Mouse (Mus musculus) intestine, embryonic 14.5 days (tissue): ENCODE data around the gene Myo1g. TPM values are rescaled to one million over a fixed set of nuclear protein-coding genes. Genes with fewer than 3 reads are reported as not detected.

Experiments used
- ATAC-seq: fragments of 200-750 bp; cut with Nextera tagmentation; replicated peaks from 2 replicates; pipeline ENCODE4 v1.8.0; 2017; ENCODE audit warnings: low read depth, moderate number of reproducible peaks, moderate TSS enrichment, moderate library complexity; ENCODE audit not compliant: low FRiP score, low TSS enrichment
- DNase-seq: peaks from one replicate; pipeline ENCODE4 v3.0.0-alpha.2; 2018; ENCODE audit warnings: low spot score
- H3K27ac ChIP-seq: fragments of 300-500 bp; sonication (generic); 2 replicates; pipeline ENCODE4 v1.5.1; 2014; ENCODE audit warnings: low read depth, mild to moderate bottlenecking, control low read depth
- H3K27me3 ChIP-seq: fragments of 300-500 bp; sonication (generic); replicated peaks from 2 replicates; pipeline ENCODE4 v1.6.1; 2014; ENCODE audit warnings: low read length, control low read depth; ENCODE audit not compliant: control insufficient read depth, insufficient read depth
- H3K36me3 ChIP-seq: fragments of 300-500 bp; sonication (generic); 2 replicates; pipeline ENCODE4 v1.6.1; 2014; ENCODE audit warnings: low read length, control low read depth; ENCODE audit not compliant: control insufficient read depth, insufficient read depth
- H3K4me1 ChIP-seq: fragments of 300-500 bp; sonication (generic); replicated peaks from 2 replicates; pipeline ENCODE4 v1.6.1; 2014; ENCODE audit warnings: low read length, control low read depth, mixed read lengths; ENCODE audit not compliant: control insufficient read depth, insufficient read depth
- H3K4me2 ChIP-seq: fragments of 300-500 bp; sonication (generic); 2 replicates; pipeline ENCODE4 v1.6.1; 2014; ENCODE audit warnings: low read length
- H3K4me3 ChIP-seq: fragments of 300-500 bp; sonication (generic); 2 replicates; pipeline ENCODE4 v1.5.1; 2014; ENCODE audit warnings: low read depth, low read length, control low read depth, mixed read lengths
- H3K9ac ChIP-seq: fragments of 300-500 bp; sonication (generic); 2 replicates; pipeline ENCODE4 v1.6.1; 2014; ENCODE audit warnings: mild to moderate bottlenecking, low read length
- H3K9me3 ChIP-seq: fragments of 300-500 bp; sonication (generic); 2 replicates; pipeline ENCODE4 v1.6.1; 2016; ENCODE audit warnings: low read length, control low read depth; ENCODE audit not compliant: control insufficient read depth
- WGBS: fragments of 180-500 bp; shearing (Covaris S2); extraction: QIAGEN DNeasy Blood & Tissue Kit; methylation state at CpG from one replicate; pipeline ENCODE4 v1.1.7; 2014; 5-methylcytosine and 5-hydroxymethylcytosine counted together
- polyA plus RNA-seq: library from polyadenylated mRNA; unstranded; fragments of >200 nt; fragmentation: Nextera tagmentation; extraction: Ambion mirVana; gene quantifications from 2 replicates; pipeline ENCODE4 v1.2.1, GENCODE M21; 2014

The Myo1g gene
- polyA plus RNA-seq, 1 experiment from 2014 or later: 1.3 TPM

- no peaks in the 10 kb centered on the region for H3K9me3 ChIP-seq
- 0 out of 2 replicates have a peak overlapping the region, but pooled peaks have one; percentile 47 for H3K27ac ChIP-seq
- H3K36me3 ChIP-seq: no peaks in the 10 kb centered on the region
- peaks cover 3% of the 10 kb centered on the region; the same call in 1 of the 2 replicates for H3K4me1 ChIP-seq
- no peak for DNase-seq
- H3K4me2 ChIP-seq: no peak overlapping the region
- H3K9ac ChIP-seq: no peak overlapping the region
- no peak overlapping the region for H3K4me3 ChIP-seq
- 38% methylated on average over 7 of the region's 7 CpGs for WGBS
- no peaks in the 10 kb centered on the region for H3K27me3 ChIP-seq
- ATAC-seq: no peak
Measured at GRCm38 (mm10) chr11:6487496-6487895, 33.3 kb downstream of the Myo1g start.

DNA sequence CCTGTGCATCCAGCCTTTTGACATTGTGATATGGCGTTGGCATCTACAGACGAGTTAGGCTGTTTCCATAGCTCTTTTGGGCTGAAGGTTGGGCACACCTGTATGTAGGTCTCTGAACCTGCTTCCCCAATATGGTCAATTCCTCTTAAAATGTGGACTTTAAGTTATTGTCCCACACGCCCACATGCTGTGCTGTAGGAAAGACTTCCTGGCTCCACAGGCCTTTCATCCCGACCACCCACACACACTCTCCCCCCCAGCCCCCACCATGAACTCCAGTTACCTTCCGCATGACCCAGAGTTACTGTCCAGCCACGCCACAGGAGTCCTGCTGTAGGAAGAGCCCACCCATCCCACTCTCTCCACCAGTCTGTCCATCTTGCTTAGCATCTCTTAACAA is 33.8 kb downstream of the Myo1g start:
- Histone ChIP-seq H3K27ac (0 out of 2 replicates have a peak overlapping the region, but pooled peaks have one; percentile 47), H3K36me3 (no peaks in the 10 kb centered on the region), H3K4me2 (no peak overlapping the region), H3K9me3 (no peaks in the 10 kb centered on the region), H3K4me3 (no peak overlapping the region), H3K27me3 (no peaks in the 10 kb centered on the region), H3K4me1 (peaks cover 3% of the 10 kb centered on the region; the same call in 1 of the 2 replicates), H3K9ac (no peak overlapping the region)
- 70% methylated on average over 6 of the region's 6 CpGs for WGBS
- DNase-seq (no peak), ATAC-seq (no peak)

DNA sequence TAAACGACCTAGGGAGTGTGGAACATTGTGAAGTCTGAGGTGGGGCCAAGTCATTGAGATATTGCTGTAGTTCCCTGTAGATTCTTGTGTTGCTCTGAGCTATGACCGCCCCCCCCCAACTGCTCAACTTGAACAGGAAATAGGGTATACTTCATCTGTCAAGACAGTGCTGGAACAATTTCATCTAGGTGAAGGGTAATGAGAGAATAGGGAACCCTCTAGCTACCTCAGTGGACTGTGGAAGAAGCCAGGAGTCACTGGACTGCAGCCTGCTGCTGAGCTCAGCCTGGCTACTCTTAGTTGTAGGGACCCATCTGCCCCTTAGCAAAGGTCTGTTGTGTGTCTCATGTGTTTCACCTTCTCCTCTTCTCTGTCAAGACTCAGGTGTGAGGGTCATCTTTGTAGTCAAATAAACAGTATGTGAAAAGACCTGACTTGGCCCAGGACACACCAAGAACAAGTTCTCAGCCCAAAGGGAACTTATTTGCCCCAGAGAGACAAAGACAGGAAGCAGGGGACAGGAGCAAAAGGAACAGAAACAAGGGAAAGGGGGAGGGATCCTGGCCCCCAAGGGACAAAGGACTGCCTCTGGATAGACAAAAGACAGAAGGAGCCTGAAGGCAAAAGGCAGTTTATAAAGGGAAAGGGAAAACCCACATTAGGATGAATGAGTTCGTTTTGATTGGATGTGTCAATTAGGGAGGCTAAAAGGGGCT is 36.4 kb downstream of the Myo1g start:
- no peak overlapping the region for H3K4me2 ChIP-seq
- H3K27me3 ChIP-seq: no peaks in the 10 kb centered on the region
- no peak overlapping the region for H3K27ac ChIP-seq
- peaks cover 3% of the 10 kb centered on the region; the same call in 1 of the 2 replicates for H3K4me1 ChIP-seq
- DNase-seq (no peak), ATAC-seq (no peak)
- H3K9ac ChIP-seq: no peak overlapping the region
- no peaks in the 10 kb centered on the region for H3K36me3 ChIP-seq
- no peak overlapping the region for H3K4me3 ChIP-seq
- WGBS: 64% methylated on average over 3 of the region's 3 CpGs
- no peaks in the 10 kb centered on the region for H3K9me3 ChIP-seq

- no peak overlapping the region for H3K4me2 ChIP-seq
- WGBS: 73% methylated on average over 2 of the region's 2 CpGs
- H3K36me3 ChIP-seq: no peaks in the 10 kb centered on the region
- H3K27me3 ChIP-seq: no peaks in the 10 kb centered on the region
- no peak overlapping the region for H3K4me3 ChIP-seq
- peaks cover 3% of the 10 kb centered on the region; the same call in 1 of the 2 replicates for H3K4me1 ChIP-seq
- DNase-seq: no peak
- H3K9me3 ChIP-seq: no peaks in the 10 kb centered on the region
- ATAC-seq: no peak
- H3K27ac ChIP-seq: no peak overlapping the region
- H3K9ac ChIP-seq: no peak overlapping the region
Measured at GRCm38 (mm10) chr11:6483103-6483502, 37.7 kb downstream of the Myo1g start.

- DNase-seq: no peak
- ATAC-seq: no peak
Measured at GRCm38 (mm10) chr11:6481669-6482185, 39.0 kb downstream of the Myo1g start.

GRCm38 (mm10) chr11:6480681-6481405 is 39.9 kb downstream of the Myo1g start:
- no peak overlapping the region for H3K4me3 ChIP-seq
- no peak for DNase-seq
- H3K9me3 ChIP-seq: no peaks in the 10 kb centered on the region
- H3K27ac ChIP-seq: no peak overlapping the region
- ATAC-seq: no peak
- H3K36me3 ChIP-seq: no peaks in the 10 kb centered on the region
- WGBS: 81% methylated on average over 13 of the region's 13 CpGs
- H3K27me3 ChIP-seq: no peaks in the 10 kb centered on the region
- no peaks in the 10 kb centered on the region for H3K4me1 ChIP-seq
- no peak overlapping the region for H3K4me2 ChIP-seq
- no peak overlapping the region for H3K9ac ChIP-seq

More at GRCm38 (mm10) chr11:6481669-6482185, 39.0 kb downstream of the Myo1g start:
- Histone ChIP-seq H3K4me2 (no peak overlapping the region), H3K4me1 (no peaks in the 10 kb centered on the region), H3K9ac (no peak overlapping the region), H3K4me3 (no peak overlapping the region), H3K27ac (no peak overlapping the region), H3K9me3 (no peaks in the 10 kb centered on the region), H3K27me3 (no peaks in the 10 kb centered on the region), H3K36me3 (no peaks in the 10 kb centered on the region)
- WGBS: 66% methylated on average over 6 of the region's 6 CpGs

DNA sequence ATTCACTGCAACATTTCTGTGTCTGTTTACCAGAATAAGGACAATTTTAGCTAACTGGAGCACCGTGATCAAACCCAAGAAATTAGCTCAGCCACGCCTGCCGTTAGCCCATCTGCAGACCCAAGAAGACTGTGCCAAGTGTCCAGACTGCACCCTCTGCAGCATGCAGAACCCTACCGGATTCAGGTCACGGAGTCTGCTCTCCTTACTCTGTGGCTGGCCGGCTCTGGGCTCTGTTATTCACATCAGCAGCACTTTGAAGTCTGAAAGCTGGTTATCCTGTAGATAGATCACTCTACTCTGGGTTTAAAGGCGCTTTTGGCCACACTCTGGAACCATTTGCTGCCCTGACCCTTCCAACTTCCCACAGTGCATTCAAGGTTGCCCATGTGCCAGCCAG is 40.6 kb downstream of the Myo1g start:
- ATAC-seq (no peak), DNase-seq (no peak)
- H3K27me3 ChIP-seq: no peaks in the 10 kb centered on the region
- no peaks in the 10 kb centered on the region for H3K36me3 ChIP-seq
- H3K27ac ChIP-seq: no peak overlapping the region
- no peaks in the 10 kb centered on the region for H3K9me3 ChIP-seq
- H3K9ac ChIP-seq: no peak overlapping the region
- WGBS: 72% methylated on average over 7 of the region's 7 CpGs
- no peaks in the 10 kb centered on the region for H3K4me1 ChIP-seq
- no peak overlapping the region for H3K4me3 ChIP-seq
- no peak overlapping the region for H3K4me2 ChIP-seq

DNA sequence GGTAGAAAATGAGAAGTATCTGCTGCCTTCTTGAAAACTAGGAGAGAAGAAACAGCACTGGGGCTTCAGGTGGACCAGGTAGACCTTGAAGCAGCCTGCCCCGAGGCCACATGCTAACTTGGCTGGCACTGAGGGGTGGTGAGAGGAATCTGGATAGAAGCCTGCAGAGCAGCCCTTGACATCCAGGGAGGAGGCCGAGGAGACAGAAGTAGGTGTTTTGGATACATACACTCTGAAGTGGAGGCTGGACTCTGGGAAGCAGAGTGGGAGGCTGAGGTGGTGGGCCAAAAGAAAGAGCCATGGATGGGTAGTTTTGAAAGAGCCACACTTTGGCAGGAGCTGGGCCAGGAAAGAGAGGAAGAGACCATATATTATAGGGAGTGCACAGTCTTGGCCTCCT is 41.5 kb downstream of the Myo1g start:
- no peak for DNase-seq
- Histone ChIP-seq H3K36me3 (no peaks in the 10 kb centered on the region), H3K4me1 (peaks cover 3% of the 10 kb centered on the region; the same call in 1 of the 2 replicates), H3K9me3 (no peaks in the 10 kb centered on the region), H3K4me3 (no peak overlapping the region), H3K27me3 (no peaks in the 10 kb centered on the region), H3K4me2 (no peak overlapping the region), H3K9ac (no peak overlapping the region), H3K27ac (no peak overlapping the region)
- no peak for ATAC-seq
- WGBS: 64% methylated on average over 2 of the region's 2 CpGs
